Mouse (Mus musculus): ENCODE results near the gene Dlk1.
"Not testable (repeated sequence)": the region's sequence is repeated elsewhere in the genome, so short reads cannot be mapped to it uniquely, and the experiment has no call there.

Gene Dlk1

DNA sequence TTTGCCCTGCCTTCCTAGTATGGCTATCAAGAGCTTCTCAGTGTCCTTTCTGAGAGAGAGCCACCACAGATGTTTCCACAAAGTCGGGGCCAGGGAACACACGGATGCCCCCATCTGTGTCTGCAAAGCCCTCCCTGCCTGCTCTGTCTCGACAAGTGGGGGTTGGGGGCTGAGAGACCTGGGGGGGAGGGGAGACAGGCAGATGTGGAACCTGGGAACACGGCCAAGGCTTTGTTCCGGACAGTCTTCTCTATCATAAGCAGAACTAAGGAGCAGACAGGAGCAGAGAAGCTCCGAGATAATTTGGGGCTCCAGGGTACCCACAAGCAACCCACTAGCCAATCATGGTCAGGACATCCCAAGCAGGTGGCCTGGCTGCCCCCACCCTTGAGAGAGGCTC is 12.6 kb upstream of the Dlk1 start:
- no peak for DNase-seq (ENCODE audit: low read depth, low spot score)

DNA sequence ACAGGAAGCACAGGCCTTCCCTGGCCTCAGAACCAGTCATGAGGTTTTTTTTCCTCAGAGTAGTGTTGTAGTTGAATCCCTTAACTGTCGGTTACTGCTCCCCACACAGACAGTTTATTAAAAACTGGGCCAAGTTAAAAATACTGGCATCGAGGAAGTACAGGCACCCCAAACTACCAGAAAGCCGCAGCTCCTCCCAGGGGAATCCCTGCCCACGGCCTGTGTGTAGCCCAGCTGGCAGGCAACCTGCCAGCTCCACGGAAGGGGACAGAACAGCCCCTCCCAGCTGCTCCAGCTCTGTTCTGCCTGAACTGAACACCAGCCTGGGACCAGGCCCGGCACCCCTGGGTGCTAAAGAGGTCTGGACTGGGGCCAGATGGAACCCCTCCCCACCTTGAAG is 11.3 kb upstream of the Dlk1 start:
- DNase-seq (ENCODE audit: low read depth, low spot score) = no peak

DNA sequence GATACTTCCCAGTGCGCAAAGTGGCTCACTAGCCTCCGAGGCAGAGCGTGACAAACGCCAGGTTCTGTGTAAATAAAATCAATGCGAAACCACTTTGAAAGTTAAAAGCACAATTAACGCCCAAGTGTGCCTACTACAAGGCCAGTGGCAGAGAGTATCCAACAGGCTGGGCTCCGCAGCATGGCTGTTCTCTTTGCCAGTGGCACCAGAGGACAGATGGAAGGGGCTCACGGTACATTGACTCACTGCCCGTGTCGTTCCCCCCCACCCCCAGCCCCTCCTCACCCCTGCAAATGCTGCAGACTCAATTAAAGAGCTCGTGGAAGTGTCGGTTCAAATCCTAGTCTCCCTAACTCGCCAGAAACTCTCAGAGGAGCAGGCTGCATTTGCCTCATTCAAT is 10.5 kb upstream of the Dlk1 start:
- no peak for DNase-seq (ENCODE audit: low read depth, low spot score)

DNA sequence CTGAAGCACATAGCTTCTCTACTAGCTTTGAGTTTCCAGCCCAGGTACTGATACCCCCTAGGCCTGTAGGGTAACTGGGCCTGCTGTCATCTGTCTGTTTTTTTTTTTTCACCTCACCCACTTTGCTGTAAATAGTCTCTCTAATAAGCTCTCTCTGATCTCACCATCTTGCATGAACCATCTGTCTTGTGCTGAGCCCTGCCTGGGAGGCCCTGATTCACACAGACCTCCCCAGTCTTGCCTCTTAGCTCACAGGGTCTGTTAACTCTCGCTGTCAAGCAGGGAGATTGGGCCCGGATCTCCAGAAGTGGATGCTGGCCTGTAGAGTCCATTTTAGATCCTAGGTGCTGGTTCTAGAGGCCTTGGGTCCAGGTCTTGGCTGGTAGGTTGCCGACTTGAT is 9.3 kb upstream of the Dlk1 start:
- DNase-seq (ENCODE audit: low read depth, low spot score) = no peak

DNA sequence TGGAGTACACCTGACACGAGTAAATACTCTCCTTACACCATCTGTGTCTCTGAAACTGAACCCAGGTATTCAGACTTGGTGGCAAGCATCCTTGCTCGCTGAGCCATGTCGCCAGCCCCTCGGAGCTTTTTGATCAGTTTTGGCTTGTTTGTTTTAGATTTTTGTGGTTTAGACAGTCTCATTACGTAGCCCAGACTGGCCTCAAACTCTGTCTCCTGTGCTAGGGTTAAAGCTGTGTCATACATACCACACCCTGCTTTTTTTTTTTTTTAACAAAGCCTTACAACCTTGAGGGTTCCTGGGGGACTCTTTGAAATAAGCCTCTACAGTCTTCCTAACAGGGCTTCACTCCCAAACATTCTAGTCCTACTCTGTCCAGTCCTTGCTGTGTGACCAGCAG is 7.6 kb upstream of the Dlk1 start:
- DNase-seq (ENCODE audit: low read depth, low spot score) = no peak

DNA sequence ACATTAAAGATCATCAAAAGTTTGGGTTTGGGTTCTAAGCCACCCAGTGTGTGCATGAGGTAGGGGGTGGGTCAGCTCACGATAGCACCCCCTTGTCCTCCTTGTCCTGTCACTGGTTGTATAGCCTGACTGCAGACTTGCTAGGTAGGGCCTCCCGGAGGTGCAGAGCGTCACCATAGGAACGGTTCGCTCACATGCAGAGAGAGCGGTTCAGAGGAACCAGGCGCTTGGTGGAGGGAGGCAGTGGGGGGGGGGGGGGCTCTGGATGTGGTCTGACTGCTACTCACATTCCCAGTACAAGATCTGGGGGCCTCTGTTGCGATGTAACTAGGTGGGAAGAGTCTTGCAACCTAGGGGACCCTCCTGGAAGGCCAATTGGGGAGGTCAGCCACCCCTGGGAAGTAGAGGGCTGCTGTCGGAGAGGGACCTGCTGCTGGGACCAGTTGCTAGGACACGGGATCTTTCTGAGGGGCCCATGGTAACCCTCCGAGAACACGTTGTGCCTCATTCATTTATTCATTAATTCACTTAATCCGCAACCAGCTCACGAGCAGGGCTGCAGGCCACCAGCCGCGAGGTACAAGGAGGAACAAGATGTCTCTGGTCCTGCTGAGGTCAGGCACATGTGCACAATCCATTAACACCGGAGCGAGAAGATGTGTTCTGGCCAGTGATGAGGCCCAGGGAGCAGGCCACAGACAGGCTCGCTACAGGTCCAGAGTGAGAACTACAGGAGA is 7.0 kb upstream of the Dlk1 start:
- DNase-seq (ENCODE audit: low read depth, low spot score) = no peak

DNA sequence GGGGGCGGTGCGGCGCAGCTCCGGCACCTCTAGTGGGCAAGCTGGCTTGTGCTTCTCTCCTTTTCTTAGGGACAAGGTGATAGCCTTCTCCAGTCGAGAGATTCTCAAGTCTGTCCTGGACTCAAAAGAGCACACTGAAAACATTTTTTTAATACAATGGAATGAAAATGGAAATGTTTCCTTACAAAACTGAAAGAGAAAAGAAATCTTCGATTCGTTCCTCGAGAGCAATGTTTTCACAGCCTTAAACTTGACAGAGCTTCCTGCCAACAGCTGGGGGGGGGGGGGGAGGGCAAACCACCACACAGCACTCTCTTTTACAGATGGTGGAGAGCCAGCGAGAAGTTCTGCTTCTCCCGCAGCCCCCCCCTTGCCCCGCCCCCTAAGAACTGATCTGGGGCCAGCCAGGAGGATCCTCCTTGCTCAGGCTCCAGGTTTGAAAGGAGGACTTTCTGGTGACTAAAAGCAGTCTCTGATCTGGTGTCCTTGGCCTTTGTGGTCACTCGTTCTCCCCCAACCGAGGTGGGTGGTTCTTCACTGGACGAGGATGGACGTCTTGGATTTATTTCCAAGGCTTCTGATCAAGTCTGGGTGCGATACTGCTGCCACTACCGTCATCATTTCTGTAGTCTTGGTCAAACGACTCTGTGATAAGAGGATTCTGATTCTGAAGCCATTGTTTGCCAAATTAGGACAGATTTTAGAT is 6.2 kb upstream of the Dlk1 start:
- no peak for DNase-seq (ENCODE audit: low read depth, low spot score)

DNA sequence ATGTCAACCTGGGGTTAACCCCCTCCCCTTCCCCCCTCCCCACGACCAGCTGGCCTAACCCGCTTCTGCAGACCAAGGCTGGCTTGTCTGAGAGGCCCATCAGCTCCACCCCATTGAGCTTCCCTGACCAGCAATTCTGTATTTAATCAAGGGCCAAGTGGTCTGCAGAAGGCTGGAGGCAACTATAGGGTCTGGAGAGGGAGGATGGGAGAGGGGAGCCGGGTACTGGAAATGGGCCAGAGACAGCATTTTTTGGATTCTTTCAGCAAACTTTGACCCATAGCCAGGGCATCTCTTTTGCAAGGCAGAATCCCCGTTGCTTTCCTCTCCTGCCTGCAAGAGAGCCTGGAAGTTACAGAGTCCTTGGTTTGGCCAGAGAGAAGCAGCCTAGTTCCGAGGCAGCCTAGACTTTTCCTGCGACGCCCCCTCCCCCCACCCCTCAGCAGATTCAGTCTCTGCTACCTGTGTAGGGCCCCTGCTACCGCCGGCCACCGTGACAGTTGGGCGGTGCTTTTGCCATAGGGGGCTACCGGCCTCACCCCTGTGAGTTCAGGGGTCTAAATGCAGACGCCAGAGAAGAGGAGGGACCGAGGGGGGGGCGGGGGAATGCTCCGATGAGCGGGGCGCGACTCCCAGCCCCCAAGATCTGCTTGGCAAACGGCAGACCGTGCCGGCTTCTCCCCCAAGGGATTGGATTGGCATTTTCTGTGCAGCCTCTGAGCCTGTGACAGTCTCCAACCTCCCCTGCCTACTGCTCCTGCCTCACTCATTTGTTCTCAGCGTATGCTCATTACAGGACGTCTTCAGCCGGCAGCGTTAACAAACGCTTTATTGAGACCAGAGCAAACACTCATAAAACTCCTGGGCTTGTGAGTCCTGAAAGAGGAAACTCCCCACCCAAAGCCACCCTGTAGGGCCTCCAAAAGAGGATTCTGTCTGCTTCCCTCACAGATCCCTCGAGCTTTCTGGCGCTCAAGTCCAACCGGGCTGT is 2.9 kb upstream of the Dlk1 start:
- DNase-seq (ENCODE audit: low read depth, low spot score) = no peak

DNA sequence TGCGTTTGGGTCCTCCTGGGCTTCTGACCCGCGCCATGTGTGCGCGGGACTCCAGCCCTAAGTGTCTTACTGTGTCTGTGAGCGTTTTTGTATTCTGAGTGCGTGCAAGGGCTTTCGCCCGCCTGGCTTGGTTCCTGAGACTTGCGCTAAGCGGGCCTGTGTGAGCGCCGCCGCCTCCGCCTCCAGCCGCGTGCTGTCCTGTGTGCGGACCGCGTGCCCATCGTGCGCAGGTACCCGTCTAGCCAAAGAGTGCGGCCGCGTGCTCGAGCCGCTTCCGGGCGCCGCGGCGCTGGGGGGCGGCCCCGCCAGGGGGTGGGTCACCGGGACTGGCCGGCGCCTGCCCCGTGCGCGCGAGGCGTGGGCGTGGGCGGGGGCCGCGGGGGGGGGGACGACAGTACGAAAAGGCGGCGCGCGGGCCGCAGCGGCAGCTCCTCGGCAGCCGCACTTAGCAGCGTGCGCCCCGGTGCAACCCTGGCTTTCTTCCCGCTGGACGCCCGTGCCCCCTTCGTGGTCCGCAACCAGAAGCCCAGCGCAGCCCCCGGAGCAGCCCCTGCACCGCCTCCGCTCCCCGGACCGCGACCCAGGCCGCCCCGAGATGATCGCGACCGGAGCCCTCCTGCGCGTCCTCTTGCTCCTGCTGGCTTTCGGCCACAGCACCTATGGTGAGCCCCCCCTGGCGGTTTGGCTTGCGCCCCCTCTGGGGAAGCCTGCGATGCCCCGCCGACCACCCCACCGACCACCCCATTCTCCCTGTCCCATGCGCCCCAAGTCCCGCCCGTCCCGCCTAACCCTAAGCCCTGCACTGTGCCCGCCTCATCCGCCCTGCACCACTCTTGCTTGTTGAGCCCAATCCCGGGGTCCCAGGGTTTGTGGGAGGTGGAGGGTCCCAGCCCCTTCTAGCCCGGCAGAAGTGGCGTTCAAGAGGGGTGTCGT is 708 bp downstream of the Dlk1 start:
- no peak for DNase-seq (ENCODE audit: low read depth, low spot score)

DNA sequence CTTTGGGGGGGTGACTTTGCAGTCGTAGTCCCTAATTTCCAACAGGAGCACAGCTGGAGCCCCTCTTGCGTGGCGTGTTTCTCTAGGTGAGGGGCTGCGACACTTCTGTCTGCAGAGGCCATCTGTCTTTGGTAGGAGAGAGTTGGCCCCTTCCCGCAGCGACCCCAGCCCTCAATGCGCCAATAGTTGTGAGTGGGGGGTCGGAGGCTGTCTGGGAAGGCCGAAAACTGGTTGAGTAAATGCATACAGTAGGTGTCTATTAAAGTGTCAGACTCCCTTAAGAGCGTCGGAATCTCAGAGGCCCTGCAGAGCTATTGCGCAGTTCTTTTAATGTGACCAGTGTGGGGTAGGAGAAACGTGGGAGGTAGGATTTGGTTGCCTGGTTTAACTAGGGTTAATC is 1.5 kb downstream of the Dlk1 start:
- DNase-seq (ENCODE audit: low read depth, low spot score) = no peak

DNA sequence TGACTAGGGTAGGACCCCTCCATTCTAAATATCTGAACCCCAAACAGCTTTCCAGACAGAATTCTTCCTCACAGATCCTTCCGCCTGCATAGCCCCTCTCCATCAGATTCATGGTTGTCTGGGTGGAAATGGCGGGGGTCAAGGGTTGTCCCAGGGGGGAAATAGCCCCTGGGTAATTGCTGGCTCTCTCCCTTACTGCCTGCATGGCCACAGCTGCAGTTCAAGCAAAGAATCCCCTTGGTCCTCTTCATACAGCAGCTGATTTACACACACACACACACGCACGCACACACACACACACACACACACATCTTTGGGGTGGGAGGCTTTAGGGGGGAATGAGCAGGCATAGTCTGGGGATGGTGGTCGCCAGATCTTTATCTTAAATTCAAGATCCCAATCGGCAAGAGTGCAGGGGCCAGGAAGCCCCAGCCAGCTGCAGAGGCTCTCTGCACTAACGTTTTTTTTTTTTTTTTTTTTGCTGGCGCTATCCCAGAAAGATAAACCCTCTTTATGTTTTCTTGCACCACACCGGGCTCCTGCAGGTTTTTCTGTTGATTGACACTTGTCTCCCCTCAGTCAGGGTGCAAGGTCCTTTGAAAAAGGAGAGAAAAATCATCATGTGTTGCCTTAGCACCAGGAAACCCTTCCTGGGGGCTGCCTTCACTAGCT is 4.0 kb downstream of the Dlk1 start:
- DNase-seq (ENCODE audit: low read depth, low spot score) = no peak

DNA sequence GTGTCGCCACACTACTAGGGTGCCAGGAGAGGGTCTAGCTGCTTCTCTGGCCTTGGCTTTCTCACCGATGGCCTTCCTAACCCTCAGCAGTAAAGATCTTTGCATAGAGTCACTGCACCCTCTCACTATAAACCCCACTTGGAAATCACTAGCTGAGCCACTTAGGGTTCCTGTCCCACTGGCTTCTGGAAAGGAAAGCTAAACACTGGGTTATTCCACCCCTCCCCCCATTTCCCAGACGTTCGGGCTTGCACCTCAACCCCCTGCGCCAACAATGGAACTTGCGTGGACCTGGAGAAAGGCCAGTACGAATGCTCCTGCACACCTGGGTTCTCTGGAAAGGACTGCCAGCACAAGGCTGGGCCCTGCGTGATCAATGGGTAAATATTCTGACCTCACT is 5.2 kb downstream of the Dlk1 start:
- no peak for DNase-seq (ENCODE audit: low read depth, low spot score)

DNA sequence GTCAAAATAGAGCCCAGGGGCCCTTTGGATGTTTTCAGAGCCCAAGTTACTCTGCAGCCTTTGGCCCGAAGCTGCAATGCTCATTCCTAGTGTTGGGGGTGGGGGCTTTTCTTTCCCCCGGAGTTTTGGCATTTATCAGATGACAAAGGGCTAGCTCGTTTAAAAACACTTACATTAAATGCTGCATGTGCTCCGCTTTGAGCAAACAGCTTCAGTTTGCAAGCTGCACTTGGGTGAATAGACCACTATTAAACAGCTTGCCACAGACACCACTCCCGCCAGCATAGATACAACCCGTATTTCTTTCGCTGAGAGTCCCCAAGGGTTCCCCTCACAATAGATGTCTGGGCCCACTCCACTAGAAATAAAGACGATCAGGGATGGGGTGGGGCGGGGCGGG is 6.3 kb downstream of the Dlk1 start:
- DNase-seq (ENCODE audit: low read depth, low spot score) = no peak

DNA sequence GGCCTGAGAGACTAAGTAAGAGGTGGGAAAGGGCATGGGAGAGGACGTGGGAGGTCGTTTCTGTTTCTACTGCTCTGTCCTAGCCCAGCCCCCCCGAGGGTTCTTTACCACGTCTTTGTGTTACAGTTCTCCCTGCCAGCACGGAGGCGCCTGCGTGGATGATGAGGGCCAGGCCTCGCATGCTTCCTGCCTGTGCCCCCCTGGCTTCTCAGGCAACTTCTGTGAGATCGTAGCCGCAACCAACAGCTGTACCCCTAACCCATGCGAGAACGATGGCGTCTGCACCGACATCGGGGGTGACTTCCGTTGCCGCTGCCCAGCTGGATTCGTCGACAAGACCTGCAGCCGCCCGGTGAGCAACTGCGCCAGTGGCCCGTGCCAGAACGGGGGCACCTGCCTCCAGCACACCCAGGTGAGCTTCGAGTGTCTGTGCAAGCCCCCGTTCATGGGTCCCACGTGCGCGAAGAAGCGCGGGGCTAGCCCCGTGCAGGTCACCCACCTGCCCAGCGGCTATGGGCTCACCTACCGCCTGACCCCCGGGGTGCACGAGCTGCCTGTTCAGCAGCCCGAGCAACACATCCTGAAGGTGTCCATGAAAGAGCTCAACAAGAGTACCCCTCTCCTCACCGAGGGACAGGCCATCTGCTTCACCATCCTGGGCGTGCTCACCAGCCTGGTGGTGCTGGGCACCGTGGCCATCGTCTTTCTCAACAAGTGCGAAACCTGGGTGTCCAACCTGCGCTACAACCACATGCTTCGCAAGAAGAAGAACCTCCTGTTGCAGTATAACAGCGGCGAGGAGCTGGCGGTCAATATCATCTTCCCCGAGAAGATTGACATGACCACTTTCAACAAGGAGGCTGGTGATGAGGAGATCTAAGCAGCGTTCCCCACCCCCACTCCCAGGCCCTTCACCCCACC is 7.1 kb downstream of the Dlk1 start:
- no peak for DNase-seq (ENCODE audit: low read depth, low spot score)

DNA sequence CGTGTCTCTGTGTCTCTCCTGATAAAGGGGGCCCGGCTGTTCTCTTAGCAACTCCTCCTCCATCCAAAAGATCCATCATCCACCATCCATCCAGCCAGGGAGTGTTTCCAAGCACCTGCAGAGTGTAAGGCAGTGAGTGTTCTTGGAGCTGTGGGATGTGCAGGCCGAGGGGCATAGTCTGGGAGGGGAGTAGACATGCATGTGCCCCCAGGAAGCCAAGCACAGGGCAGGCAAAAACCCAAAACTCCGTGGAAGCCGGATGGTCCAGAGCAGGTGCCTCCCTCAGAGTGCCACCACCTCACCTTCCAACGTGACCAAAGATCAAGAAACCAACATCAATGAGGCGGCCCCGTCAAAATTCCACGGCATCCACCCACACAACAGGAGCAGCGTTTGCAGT is 10.0 kb downstream of the Dlk1 start:
- DNase-seq (ENCODE audit: low read depth, low spot score) = no peak

DNA sequence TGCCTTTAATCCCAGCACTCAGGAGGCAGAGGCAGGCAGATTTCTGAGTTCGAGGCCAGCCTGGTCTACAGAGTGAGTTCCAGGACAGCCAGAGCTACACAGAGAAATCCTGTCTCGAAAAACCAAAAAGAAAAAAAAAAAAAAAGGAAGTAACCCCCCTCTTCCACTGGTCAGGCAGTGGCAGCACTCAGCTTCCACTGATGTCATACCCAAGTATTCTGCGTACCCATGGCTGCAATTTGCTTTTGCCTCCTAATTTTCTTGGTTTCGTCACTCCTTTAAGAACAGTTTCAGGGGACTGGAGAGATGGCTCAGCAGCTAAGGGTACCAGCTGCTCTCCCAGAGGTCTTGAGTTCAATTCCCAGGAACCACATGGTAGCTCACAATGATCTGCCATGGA is 14.8 kb downstream of the Dlk1 start:
- not testable (repeated sequence) for DNase-seq (ENCODE audit: low read depth, low spot score)

DNA sequence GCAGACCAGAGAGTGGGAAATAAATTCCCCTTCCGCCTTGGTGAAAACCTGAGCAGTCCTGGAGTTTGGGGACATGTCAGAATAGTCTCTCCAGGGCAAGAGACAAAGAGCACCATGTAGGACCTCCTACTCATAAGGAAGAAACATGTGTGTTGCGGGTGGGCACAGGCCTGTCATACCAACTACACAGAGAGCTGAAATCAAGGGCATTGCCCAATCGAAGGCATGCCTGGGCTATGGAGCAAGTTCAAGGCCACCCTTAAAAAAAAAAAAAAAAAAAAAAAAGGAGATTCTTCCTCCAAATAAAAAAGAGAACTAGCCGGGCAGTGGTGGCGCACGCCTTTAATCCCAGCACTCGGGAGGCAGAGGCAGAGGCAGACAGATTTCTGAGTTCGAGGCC is 17.2 kb downstream of the Dlk1 start:
- DNase-seq (ENCODE audit: low read depth, low spot score) = no peak

DNA sequence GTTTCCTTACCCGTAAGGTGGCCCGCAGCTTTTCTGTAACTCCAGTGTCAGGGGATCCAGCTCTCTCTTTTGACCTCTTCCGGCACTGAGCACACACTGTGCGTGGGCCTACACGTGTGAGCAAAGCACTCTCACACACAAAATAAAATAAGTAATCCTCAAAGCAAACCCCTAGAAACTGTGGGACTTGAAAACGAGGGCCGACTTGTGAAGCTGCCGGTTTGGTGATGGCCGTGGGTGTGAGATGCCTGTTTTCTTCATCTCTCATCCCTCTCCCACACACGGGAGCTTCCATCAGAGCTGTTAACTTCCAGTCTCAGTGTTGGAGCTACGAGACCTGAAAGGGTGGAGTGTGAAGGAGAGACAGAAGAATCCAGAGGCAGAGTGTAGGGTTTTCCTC is 20.0 kb downstream of the Dlk1 start:
- no peak for DNase-seq (ENCODE audit: low read depth, low spot score)

DNA sequence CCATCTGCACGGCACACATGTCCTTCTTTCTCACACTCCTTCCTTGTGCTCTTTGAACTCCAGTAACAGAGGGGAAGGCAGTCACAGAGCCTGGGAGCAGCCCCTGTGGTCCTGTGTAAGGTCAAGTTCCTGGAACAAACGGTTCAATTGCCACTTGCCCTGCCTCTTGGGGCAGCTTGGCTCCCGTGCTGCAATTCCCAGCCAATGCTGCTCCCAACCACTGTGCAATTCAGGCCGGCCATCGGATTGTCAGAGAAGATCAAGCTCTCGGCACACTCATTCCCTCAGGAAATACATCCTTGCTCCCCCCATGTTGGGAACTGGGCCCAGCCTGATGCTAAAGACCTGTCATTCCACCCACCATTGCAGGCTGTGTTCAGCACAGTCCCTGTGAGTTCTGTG is 21.0 kb downstream of the Dlk1 start:
- DNase-seq (ENCODE audit: low read depth, low spot score) = no peak

DNA sequence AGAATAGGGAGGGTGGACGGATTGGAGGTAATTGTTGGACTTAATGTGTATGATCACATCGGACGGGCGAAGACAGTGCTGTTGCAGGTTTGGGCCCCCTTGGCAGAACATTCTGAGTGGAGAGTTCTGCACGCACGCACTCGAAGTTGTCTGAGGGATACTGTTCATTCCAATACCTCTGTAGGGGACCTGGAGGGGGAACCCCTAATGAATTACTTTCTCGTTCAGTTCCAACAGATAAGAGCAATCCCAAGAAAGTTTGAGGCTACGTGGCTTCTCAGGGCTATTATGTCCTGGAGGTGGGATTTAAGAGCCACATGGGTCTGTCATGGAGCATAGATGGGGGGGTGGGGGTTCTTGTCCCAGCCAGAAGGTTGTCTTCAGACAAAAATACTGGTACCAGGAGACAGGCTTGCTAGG is 21.6 kb downstream of the Dlk1 start:
- no peak for DNase-seq (ENCODE audit: low read depth, low spot score)

All from embryo, embryonic 11.5 days (tissue).